Mouse (Mus musculus) neural tube, embryonic 10.5 days (tissue): Measurements from ENCODE around the gene Gm614.
A peak's percentile ranks its signal among the peaks of the same experiment; 100 is the strongest.

Source experiments
- DNase-seq: peaks from one replicate; pipeline ENCODE4 v3.0.0-alpha.2; 2017; ENCODE audit warnings: low spot score; ENCODE audit errors: extremely low spot score

Gene Gm614

GRCm38 (mm10) chrX:101260441-101261325 lies 3.1 kb downstream of the Gm614 start:
- DNase-seq = peak; percentile 55

GRCm38 (mm10) chrX:101256603-101257002 lies 7.2 kb downstream of the Gm614 start:
- no peak for DNase-seq

- peak; percentile 28 for DNase-seq
Measured at GRCm38 (mm10) chrX:101254740-101255139, 9.1 kb downstream of the Gm614 start.

GRCm38 (mm10) chrX:101253952-101254729 lies 9.7 kb downstream of the Gm614 start, which contains the start of gene Foxo4:
TSS of gene Foxo4 (plus strand) at chrX:101254528.
- peak; percentile 77 for DNase-seq

- DNase-seq = no peak
Measured at GRCm38 (mm10) chrX:101245011-101245410, 18.8 kb downstream of the Gm614 start.

GRCm38 (mm10) chrX:101222796-101223162 lies 41.0 kb downstream of the Gm614 start:
- DNase-seq = no peak

GRCm38 (mm10) chrX:101221834-101222795 lies 41.7 kb downstream of the Gm614 start, which contains the start of gene Snx12:
TSS of gene Snx12 (minus strand) at chrX:101222563.
- peak; percentile 85 for DNase-seq
